Mouse (Mus musculus) adrenal gland (tissue): Measurements from ENCODE around the gene Acvr1.

ENCODE experiments used
- intact Hi-C: fragments of 180-260 bp; cut with DNase I; formaldehyde crosslinking; loops from one replicate; pipeline ENCODE4 v1.15.1; 2025
- long read RNA-seq, 2 experiments: library from polyadenylated mRNA; unstranded; transcript quantifications; one replicate each; pipeline ENCODE4 v2.0.0; 2020; ENCODE audit warnings: borderline replicate concordance in 1 of 2; ENCODE audit not compliant: insufficient replicate concordance in 1 of 2

Acvr1 gene
- long read RNA-seq, experiment 1, partial matches to known transcripts: 2 of 6 reads
- long read RNA-seq, experiment 1, other reads (novel, unspliced or antisense): 2 of 6 reads
- long read RNA-seq, experiment 2, partial matches to known transcripts: 4 of 20 reads
- long read RNA-seq, experiment 2, other reads (novel, unspliced or antisense): 10 of 20 reads

- intact Hi-C loops: loop anchor here (5.0 to 10.0 kb wide), 2 partner anchors 90 to 98 kb away; no protein-coding TSS in a partner anchor
These were observed at the start of gene Acvr1, which contains the start of gene Upp2 for GRCm38 (mm10) chr2:58567066-58567810. Gene Acvr1 (minus strand): TSS chr2:58567157. Gene Upp2 (plus strand): TSS chr2:58567298.

- intact Hi-C loops: no loop called here
These were observed 48.8 kb upstream of the Acvr1 start for GRCm38 (mm10) chr2:58615766-58616165.

GRCm38 (mm10) chr2:58614851-58615250, 47.9 kb upstream of the Acvr1 start:
- intact Hi-C loops: no loop called here

- intact Hi-C loops: no loop called here
These were observed 46.8 kb upstream of the Acvr1 start for GRCm38 (mm10) chr2:58613720-58614119.

GRCm38 (mm10) chr2:58604791-58605190, 37.8 kb upstream of the Acvr1 start:
- intact Hi-C loops: no loop called here

- intact Hi-C loops: no loop called here
These were observed 36.4 kb upstream of the Acvr1 start for GRCm38 (mm10) chr2:58603379-58603778.

GRCm38 (mm10) chr2:58601382-58601781, 34.4 kb upstream of the Acvr1 start:
- intact Hi-C loops: no loop called here

- intact Hi-C loops: no loop called here
These were observed 32.7 kb upstream of the Acvr1 start for GRCm38 (mm10) chr2:58599639-58600038.

- intact Hi-C loops: no loop called here
These were observed 30.6 kb upstream of the Acvr1 start for GRCm38 (mm10) chr2:58597556-58597955.

- intact Hi-C loops: no loop called here
These were observed 29.9 kb upstream of the Acvr1 start for GRCm38 (mm10) chr2:58596774-58597342.

- intact Hi-C loops: no loop called here
These were observed 28.4 kb upstream of the Acvr1 start for GRCm38 (mm10) chr2:58595350-58595749.

GRCm38 (mm10) chr2:58590055-58590454, 23.1 kb upstream of the Acvr1 start:
- intact Hi-C loops: no loop called here

GRCm38 (mm10) chr2:58589637-58590036, 22.7 kb upstream of the Acvr1 start:
- intact Hi-C loops: no loop called here

- intact Hi-C loops: no loop called here
These were observed 19.4 kb upstream of the Acvr1 start for GRCm38 (mm10) chr2:58586311-58586710.

GRCm38 (mm10) chr2:58574167-58574566, 7.2 kb upstream of the Acvr1 start:
- intact Hi-C loops: no loop called here

- intact Hi-C loops: loop anchor here (5.0 to 10.0 kb wide), 2 partner anchors 92 to 96 kb away; no protein-coding TSS in a partner anchor
These were observed 2.1 kb upstream of the Acvr1 start for GRCm38 (mm10) chr2:58568841-58569645.

- intact Hi-C loops: loop anchor here (5.0 to 10.0 kb wide), 2 partner anchors 91 to 97 kb away; no protein-coding TSS in a partner anchor
These were observed 1.1 kb upstream of the Acvr1 start for GRCm38 (mm10) chr2:58567866-58568719.

- intact Hi-C loops: loop anchor here (5.0 to 10.0 kb wide), 2 partner anchors 89 to 98 kb away; no protein-coding TSS in a partner anchor
These were observed 419 bp downstream of the Acvr1 start for GRCm38 (mm10) chr2:58566410-58567065.

- intact Hi-C loops: loop anchor here (5.0 to 10.0 kb wide), 2 partner anchors 89 to 99 kb away; no protein-coding TSS in a partner anchor
These were observed 928 bp downstream of the Acvr1 start for GRCm38 (mm10) chr2:58566049-58566409.

GRCm38 (mm10) chr2:58565267-58565666, 1.7 kb downstream of the Acvr1 start:
- intact Hi-C loops: loop anchor here (5.0 to 10.0 kb wide), 2 partner anchors 88 to 100 kb away; no protein-coding TSS in a partner anchor
